Mouse (Mus musculus) E14TG2a.4 (cell line): ENCODE data around the gene Map2k7.

ENCODE experiments used
- H3K27me3 ChIP-seq: 2 replicates; pipeline ENCODE4 v1.6.1; 2014; ENCODE audit warnings: low read length, control low read depth; ENCODE audit not compliant: insufficient read depth
- H3K36me3 ChIP-seq: 2 replicates; pipeline ENCODE4 v1.6.1; 2014; ENCODE audit warnings: low read length, control low read depth; ENCODE audit not compliant: insufficient read depth
- H3K4me1 ChIP-seq: replicated peaks from 2 replicates; pipeline ENCODE4 v1.6.1; 2014; ENCODE audit warnings: low read depth, low read length, control low read depth
- H3K4me3 ChIP-seq: replicated peaks from 2 replicates; pipeline ENCODE4 v1.5.1; 2014; ENCODE audit warnings: mild to moderate bottlenecking, low read length
- H3K9me3 ChIP-seq: 2 replicates; pipeline ENCODE4 v1.6.1; 2014; ENCODE audit warnings: low read length, control low read depth
- CTCF ChIP-seq: conservative IDR thresholded peaks from 2 replicates; pipeline ENCODE4 v1.5.1; 2014; ENCODE audit warnings: low read length
- NANOG ChIP-seq: IDR thresholded peaks from 2 replicates; pipeline ENCODE4 v1.6.1; 2014; ENCODE audit warnings: borderline replicate concordance, low read length, mixed read lengths
- POU5F1 ChIP-seq: IDR thresholded peaks from 2 replicates; pipeline ENCODE4 v1.6.1; 2014; ENCODE audit warnings: low read length, borderline replicate concordance

Map2k7 gene

GRCm38 (mm10) chr8:4216791-4217621, 21.5 kb upstream of the Map2k7 start, which contains the start of gene Prr36:
Prr36 (minus strand) TSS chr8:4217459.
- Histone ChIP-seq H3K4me3 (peak within 1 kb of the TSS; percentile 87), H3K9me3 (no peaks in the 10 kb centered on the region), H3K27me3 (peaks cover 68% of the 10 kb centered on the region), H3K36me3 (no peaks in the 10 kb centered on the region), H3K4me1 (peaks cover 38% of the 10 kb centered on the region)
- TF ChIP-seq POU5F1 (no peak), CTCF (no peak), NANOG (no peak)

- H3K9me3 ChIP-seq, result no peaks in the 10 kb centered on the region
- H3K4me3 ChIP-seq, result no peak overlapping the region
- no peaks in the 10 kb centered on the region for H3K36me3 ChIP-seq
- peaks cover 22% of the 10 kb centered on the region for H3K4me1 ChIP-seq
- H3K27me3 ChIP-seq, result peaks cover 69% of the 10 kb centered on the region
- no peak for TF ChIP-seq CTCF
- TF ChIP-seq POU5F1, result no peak
- TF ChIP-seq NANOG, result no peak
These were observed 18.9 kb upstream of the Map2k7 start for GRCm38 (mm10) chr8:4219617-4220016.

GRCm38 (mm10) chr8:4222059-4222458, 16.5 kb upstream of the Map2k7 start:
- H3K4me1 ChIP-seq, result peaks cover 14% of the 10 kb centered on the region
- H3K4me3 ChIP-seq, result no peak overlapping the region
- H3K36me3 ChIP-seq, result no peaks in the 10 kb centered on the region
- H3K9me3 ChIP-seq, result no peaks in the 10 kb centered on the region
- TF ChIP-seq POU5F1 (no peak), NANOG (no peak), CTCF (no peak)
- H3K27me3 ChIP-seq, result peaks cover 65% of the 10 kb centered on the region

- Histone ChIP-seq H3K9me3 (no peaks in the 10 kb centered on the region), H3K4me1 (peaks cover 25% of the 10 kb centered on the region), H3K36me3 (no peaks in the 10 kb centered on the region), H3K4me3 (peak overlapping the region; percentile 63), H3K27me3 (peaks cover 84% of the 10 kb centered on the region)
- TF ChIP-seq CTCF (no peak), NANOG (no peak), POU5F1 (no peak)
These were observed 12.2 kb upstream of the Map2k7 start for GRCm38 (mm10) chr8:4226323-4226722.

- Histone ChIP-seq H3K4me1 (peaks cover 30% of the 10 kb centered on the region), H3K9me3 (no peaks in the 10 kb centered on the region), H3K27me3 (peaks cover 85% of the 10 kb centered on the region), H3K36me3 (no peaks in the 10 kb centered on the region), H3K4me3 (peak within 1 kb of the TSS; percentile 63)
- TF ChIP-seq POU5F1 (no peak), CTCF (no peak), NANOG (no peak)
These were observed 11.7 kb upstream of the Map2k7 start, which contains the start of gene Lrrc8e for GRCm38 (mm10) chr8:4226739-4227347. Lrrc8e (plus strand) TSS chr8:4226827.

- Histone ChIP-seq H3K4me3 (no peak overlapping the region), H3K9me3 (no peaks in the 10 kb centered on the region), H3K4me1 (peaks cover 33% of the 10 kb centered on the region), H3K36me3 (no peaks in the 10 kb centered on the region), H3K27me3 (peaks cover 78% of the 10 kb centered on the region)
- TF ChIP-seq CTCF, result no peak
- TF ChIP-seq POU5F1, result no peak
- no peak for TF ChIP-seq NANOG
These were observed 10.6 kb upstream of the Map2k7 start for GRCm38 (mm10) chr8:4227919-4228318.

- Histone ChIP-seq H3K4me3 (no peak overlapping the region), H3K4me1 (peaks cover 33% of the 10 kb centered on the region), H3K9me3 (no peaks in the 10 kb centered on the region), H3K36me3 (no peaks in the 10 kb centered on the region), H3K27me3 (peaks cover 73% of the 10 kb centered on the region)
- no peak for TF ChIP-seq POU5F1
- TF ChIP-seq CTCF, result no peak
- no peak for TF ChIP-seq NANOG
These were observed 8.8 kb upstream of the Map2k7 start for GRCm38 (mm10) chr8:4229784-4230183.

GRCm38 (mm10) chr8:4230612-4231351, 7.8 kb upstream of the Map2k7 start:
- no peak for TF ChIP-seq CTCF
- no peak for TF ChIP-seq NANOG
- TF ChIP-seq POU5F1, result no peak
- Histone ChIP-seq H3K4me3 (no peak overlapping the region), H3K27me3 (peaks cover 78% of the 10 kb centered on the region), H3K4me1 (peaks cover 32% of the 10 kb centered on the region), H3K36me3 (no peaks in the 10 kb centered on the region), H3K9me3 (no peaks in the 10 kb centered on the region)
